Mouse (Mus musculus): ENCODE measurements at regions not wholly inside any gene's neighbourhood (a gene's known extent, or its start where the extent isn't known, plus 50 kb on each side); places are given as distances from the start of the nearest gene placed in this dataset.

GRCm38 (mm10) chr1:186312008-186312407 lies 194.9 kb upstream of the Lyplal1 start:
- no peak for DNase-seq (ENCODE audit: low spot score in 2 of 2)

GRCm38 (mm10) chr1:186307627-186308026 lies 190.5 kb upstream of the Lyplal1 start:
- no peak for DNase-seq (ENCODE audit: low spot score in 2 of 2)

GRCm38 (mm10) chr1:186297464-186297863 lies 180.4 kb upstream of the Lyplal1 start:
- no peak for DNase-seq (ENCODE audit: low spot score in 2 of 2)

GRCm38 (mm10) chr1:186295201-186295600 lies 178.1 kb upstream of the Lyplal1 start:
- no peak for DNase-seq (ENCODE audit: low spot score in 2 of 2)

- no peak for DNase-seq (ENCODE audit: low spot score in 2 of 2)
These were observed 177.5 kb upstream of the Lyplal1 start for GRCm38 (mm10) chr1:186294635-186295034.

- no peak for DNase-seq (ENCODE audit: low spot score in 2 of 2)
These were observed 172.0 kb upstream of the Lyplal1 start for GRCm38 (mm10) chr1:186289117-186289516.

- no peak for DNase-seq (ENCODE audit: low spot score in 2 of 2)
These were observed 170.7 kb upstream of the Lyplal1 start for GRCm38 (mm10) chr1:186287831-186288230.

- DNase-seq (ENCODE audit: low spot score in 2 of 2): no peak
These were observed 169.3 kb upstream of the Lyplal1 start for GRCm38 (mm10) chr1:186286401-186286800.

- DNase-seq (ENCODE audit: low spot score in 2 of 2): no peak
These were observed 161.0 kb upstream of the Lyplal1 start for GRCm38 (mm10) chr1:186277981-186278634.

GRCm38 (mm10) chr1:186271436-186271835 lies 154.3 kb upstream of the Lyplal1 start:
- DNase-seq (ENCODE audit: low spot score in 2 of 2): no peak

GRCm38 (mm10) chr1:186267317-186267716 lies 150.2 kb upstream of the Lyplal1 start:
- DNase-seq (ENCODE audit: low spot score in 2 of 2): no peak

- DNase-seq (ENCODE audit: low spot score in 2 of 2): no peak
These were observed 147.5 kb upstream of the Lyplal1 start for GRCm38 (mm10) chr1:186264639-186265038.

- DNase-seq (ENCODE audit: low spot score in 2 of 2): no peak
These were observed 146.8 kb upstream of the Lyplal1 start for GRCm38 (mm10) chr1:186263955-186264354.

GRCm38 (mm10) chr1:186263196-186263595 lies 146.1 kb upstream of the Lyplal1 start:
- DNase-seq (ENCODE audit: low spot score in 2 of 2): no peak

GRCm38 (mm10) chr1:186262040-186262439 lies 144.9 kb upstream of the Lyplal1 start:
- DNase-seq (ENCODE audit: low spot score in 2 of 2): no peak

GRCm38 (mm10) chr1:186261326-186261833 lies 144.3 kb upstream of the Lyplal1 start:
- DNase-seq (ENCODE audit: low spot score in 2 of 2): peak; percentile 24 to 48

- DNase-seq (ENCODE audit: low spot score in 2 of 2): no peak
These were observed 140.5 kb upstream of the Lyplal1 start for GRCm38 (mm10) chr1:186257611-186258010.

- no peak for DNase-seq (ENCODE audit: low spot score in 2 of 2)
These were observed 138.5 kb upstream of the Lyplal1 start for GRCm38 (mm10) chr1:186255476-186256080.

GRCm38 (mm10) chr1:186254500-186254899 lies 137.4 kb upstream of the Lyplal1 start:
- DNase-seq (ENCODE audit: low spot score in 2 of 2): no peak

GRCm38 (mm10) chr1:186252551-186252950 lies 135.4 kb upstream of the Lyplal1 start:
- no peak for DNase-seq (ENCODE audit: low spot score in 2 of 2)

GRCm38 (mm10) chr1:186250316-186250715 lies 133.2 kb upstream of the Lyplal1 start:
- no peak for DNase-seq (ENCODE audit: low spot score in 2 of 2)

GRCm38 (mm10) chr1:186249214-186249613 lies 132.1 kb upstream of the Lyplal1 start:
- peak; percentile 35 to 52 for DNase-seq (ENCODE audit: low spot score in 2 of 2)

All from left cerebral cortex, adult 18-20 months (tissue).